In genomic region chr5:107801234-107801633, GRCm38 (mm10) we compare ENCODE assay signal across 25 mouse cellular contexts. TPM values are rescaled to one million over a fixed set of nuclear protein-coding genes. Genes with fewer than 3 reads are reported as not detected.
DNase-seq lines count a peak whose midpoint lies in the region; ATAC-seq and TF ChIP-seq lines count a peak whose summit lies in the region.
"Had no signal": no experiment of that assay in that cellular context is flagged by ENCODE, and none has a peak within 500 bp of the region (broad histone marks: within the 10 kb centered on the region; RNA-seq: fewer than 3 reads in every experiment).

No protein-coding gene starts in this region.

- H3K27me3 ChIP-seq in forebrain, embryonic 11.5 days (ENCODE audit: control insufficient read depth, insufficient read depth, low read length) = no peaks in the 10 kb centered on the region
- H3K27me3 ChIP-seq: embryonic facial prominence, embryonic 13.5 days; embryonic facial prominence, embryonic 15.5 days; forebrain, embryonic 12.5 days had no signal

- DNase-seq in right cerebral cortex, adult 18-20 months = peak; percentile 13
- no peak for DNase-seq in right cerebral cortex, postnatal 4 days
- DNase-seq in brain, adult 2 months (ENCODE audit: low read depth, low spot score) = peak; percentile 45
- peak; percentile 19 for DNase-seq in gonadal fat pad, adult 2 months (ENCODE audit: low read depth)
- DNase-seq in forebrain, embryonic 11.5 days (ENCODE audit: low spot score) = no peak
- DNase-seq in left cerebral cortex, adult 2 months (ENCODE audit: extremely low spot score in 1 of 2, low spot score in 2 of 2) = no peak
- DNase-seq in layer of hippocampus, adult 11-12 months (ENCODE audit: low spot score) = no peak
- DNase-seq: adrenal gland, adult 2 months; adrenal gland, postnatal 10 days; adrenal gland, postnatal 25 days; cerebellum, adult 11-12 months; cerebellum, adult 2 months; cerebellum, adult 9-10 months; cerebellum, postnatal 10 days; cerebellum, postnatal 25 days; embryo, embryonic 11 days had no signal

- H3K4me1 ChIP-seq in cortical plate, adult 2 months (ENCODE audit: control insufficient read depth, insufficient read depth, low read length) = peaks cover 2% of the 10 kb centered on the region; the same call in 1 of the 2 replicates
- H3K4me1 ChIP-seq in forebrain, embryonic 11.5 days (replicated peaks; ENCODE audit: control insufficient read depth, insufficient read depth, low read length) = no peaks in the 10 kb centered on the region
- H3K4me1 ChIP-seq: embryonic facial prominence, embryonic 13.5 days; embryonic facial prominence, embryonic 15.5 days; forebrain, embryonic 12.5 days had no signal

- TF ChIP-seq CTCF in cortical plate, adult 2 months (IDR thresholded peaks at IDR 0.05; ENCODE audit: extremely low read depth, insufficient read depth, low read length) = no peak
- no peak for TF ChIP-seq CTCF in left cerebral cortex, adult 2 months (IDR thresholded peaks at IDR 0.05)

- no peaks in the 10 kb centered on the region for H3K36me3 ChIP-seq in forebrain, embryonic 11.5 days (ENCODE audit: control insufficient read depth, insufficient read depth, low read length)

- no peak overlapping the region for H3K9ac ChIP-seq in forebrain, embryonic 11.5 days (ENCODE audit: low read length)
- H3K9ac ChIP-seq: embryonic facial prominence, embryonic 13.5 days; embryonic facial prominence, embryonic 15.5 days; forebrain, embryonic 12.5 days had no signal

- ATAC-seq in forebrain, embryonic 11.5 days (replicated peaks; ENCODE audit: low FRiP score) = no peak
- ATAC-seq: forebrain, embryonic 14.5 days; forebrain, embryonic 16.5 days had no signal

- WGBS in forebrain, embryonic 11.5 days = 95% methylated on average over 2 of the region's 2 CpGs

- H3K4me2 ChIP-seq in forebrain, embryonic 11.5 days (ENCODE audit: low read depth, low read length, severe bottlenecking) = no peak overlapping the region
- H3K4me2 ChIP-seq: embryonic facial prominence, embryonic 13.5 days; embryonic facial prominence, embryonic 15.5 days; forebrain, embryonic 12.5 days had no signal

- no peak overlapping the region for H3K4me3 ChIP-seq in cortical plate, adult 2 months (ENCODE audit: insufficient read depth, low read length)
- H3K4me3 ChIP-seq in forebrain, embryonic 11.5 days (ENCODE audit: low read depth, low read length) = no peak overlapping the region
- no peak overlapping the region for H3K4me3 ChIP-seq in left cerebral cortex, adult 2 months
- H3K4me3 ChIP-seq: embryonic facial prominence, embryonic 13.5 days; embryonic facial prominence, embryonic 15.5 days; erythroblast, embryonic 14.5 days; forebrain, embryonic 12.5 days had no signal

- no peak for TF ChIP-seq POLR2A in cortical plate, adult 2 months (IDR thresholded peaks at IDR 0.05; ENCODE audit: extremely low read depth, insufficient read depth, low read length)

- intact Hi-C loops in left cerebral cortex, adult 2 months (cut with DNase I) = loop anchor here (2.0 to 5.0 kb wide), 2 partner anchors 48 to 66 kb away; no protein-coding TSS in a partner anchor

- no peaks in the 10 kb centered on the region for H3K9me3 ChIP-seq in forebrain, embryonic 11.5 days (ENCODE audit: control insufficient read depth, low read length)
- H3K9me3 ChIP-seq: embryonic facial prominence, embryonic 13.5 days; embryonic facial prominence, embryonic 15.5 days; forebrain, embryonic 12.5 days had no signal

- peak overlapping the region; percentile 53; the same call in 1 of the 2 replicates for H3K27ac ChIP-seq in cortical plate, adult 2 months (ENCODE audit: insufficient read depth, low read length)
- no peak overlapping the region for H3K27ac ChIP-seq in forebrain, embryonic 11.5 days (ENCODE audit: low read depth, low read length)
- no peak overlapping the region for H3K27ac ChIP-seq in left cerebral cortex, adult 2 months
- H3K27ac ChIP-seq: embryonic facial prominence, embryonic 13.5 days; embryonic facial prominence, embryonic 15.5 days; forebrain, embryonic 12.5 days had no signal

RNA-seq across cellular contexts. Expression of gene Ube2d2b, which starts 28.7 kb away (rescaled TPM):
- polyA plus RNA-seq in cortical plate, adult 2 months (2012; rRNA removed) = not detected in 2 replicates
- polyA plus RNA-seq in gonadal fat pad, adult 2 months (2012; rRNA removed) = 0.45 and 0.53 TPM in 2 replicates
- polyA plus RNA-seq in forebrain, embryonic 11.5 days (2014; fragmentation: Nextera tagmentation; extraction: Ambion mirVana) = 0.15 and 0.16 TPM in 2 replicates
- total RNA-seq in left cerebral cortex, adult 2 months (2021) = not detected
- total RNA-seq: adrenal gland, adult 2 months; adrenal gland, postnatal 10 days; adrenal gland, postnatal 25 days; adrenal gland, postnatal 4 days; MEL had no signal
- polyA plus RNA-seq: adrenal gland, adult 2 months; cerebellum, adult 2 months; erythroblast, embryonic 14.5 days had no signal

Comparison
In these comparisons a context has a peak if more than half of its experiments do, and no peak if none do; other contexts are left out.
1. DNase-seq: peak in right cerebral cortex, adult 18-20 months (single experiment), brain, adult 2 months (single experiment) and gonadal fat pad, adult 2 months (single experiment); none in right cerebral cortex, postnatal 4 days (single experiment), forebrain, embryonic 11.5 days (single experiment), left cerebral cortex, adult 2 months (0 of 2) and layer of hippocampus, adult 11-12 months (single experiment).